Mouse (Mus musculus) heart, embryonic 14.5 days (tissue): ENCODE measurements around the gene Micall2. TPM values are rescaled to one million over a fixed set of nuclear protein-coding genes. Genes with fewer than 3 reads are reported as not detected.

Experiments used
- ATAC-seq: fragments of 200-750 bp; cut with Nextera tagmentation; 2 replicates; pipeline ENCODE4 v1.8.0; 2017; ENCODE audit warnings: low read depth, moderate TSS enrichment; ENCODE audit not compliant: insufficient number of reproducible peaks, insufficient read depth, low FRiP score
- H3K27ac ChIP-seq, 2 experiments: fragments of 200-500 bp in 1 of 2; fragments of 300-500 bp in 1 of 2; sonication (generic) in 1 of 2; replicated peaks in 1 of 2; 2 replicates each; pipeline ENCODE4 v1.5.1; 2012 to 2014; ENCODE audit warnings: low read depth in 2 of 2, low read length in 2 of 2, control low read depth in 1 of 2, mild to moderate bottlenecking in 1 of 2, mixed read lengths in 1 of 2; ENCODE audit not compliant: control insufficient read depth in 1 of 2, insufficient read depth in 1 of 2
- H3K27me3 ChIP-seq: fragments of 300-500 bp; sonication (generic); 2 replicates; pipeline ENCODE4 v1.6.1; 2014; ENCODE audit warnings: mild to moderate bottlenecking, low read length, control low read depth; ENCODE audit not compliant: control insufficient read depth, insufficient read depth
- H3K36me3 ChIP-seq: fragments of 300-500 bp; sonication (generic); 2 replicates; pipeline ENCODE4 v1.6.1; 2014; ENCODE audit warnings: mild to moderate bottlenecking, control low read depth, low read length, mixed read lengths; ENCODE audit not compliant: control insufficient read depth, insufficient read depth
- H3K4me1 ChIP-seq, 2 experiments: fragments of 200-500 bp in 1 of 2; fragments of 300-500 bp in 1 of 2; sonication (generic) in 1 of 2; 2 replicates each; pipeline ENCODE4 v1.6.1; 2012 to 2014; ENCODE audit warnings: low read length in 2 of 2, control low read depth in 1 of 2, mixed read lengths in 1 of 2; ENCODE audit not compliant: control insufficient read depth in 2 of 2, insufficient read depth in 2 of 2
- H3K4me2 ChIP-seq: fragments of 300-500 bp; sonication (generic); 2 replicates; pipeline ENCODE4 v1.6.1; 2014; ENCODE audit warnings: mild to moderate bottlenecking, low read length
- H3K4me3 ChIP-seq, 2 experiments: fragments of 200-500 bp in 1 of 2; fragments of 300-500 bp in 1 of 2; sonication (generic) in 1 of 2; 2 replicates each; pipeline ENCODE4 v1.5.1; 2012 to 2014; ENCODE audit warnings: low read length in 2 of 2, mild to moderate bottlenecking in 2 of 2, control low read depth in 1 of 2, low read depth in 1 of 2, moderate library complexity in 1 of 2; ENCODE audit not compliant: control insufficient read depth in 1 of 2, insufficient read depth in 1 of 2
- H3K9ac ChIP-seq: fragments of 300-500 bp; sonication (generic); 2 replicates; pipeline ENCODE4 v1.6.1; 2014; ENCODE audit warnings: mild to moderate bottlenecking, low read length
- H3K9me3 ChIP-seq: fragments of 300-500 bp; sonication (generic); 2 replicates; pipeline ENCODE4 v1.6.1; 2016; ENCODE audit warnings: low read length, control low read depth; ENCODE audit not compliant: control insufficient read depth
- WGBS: fragments of 180-500 bp; shearing (Covaris S2); extraction: QIAGEN DNeasy Blood & Tissue Kit; methylation state at CpG from one replicate; pipeline ENCODE4 v1.1.7; 2014; 5-methylcytosine and 5-hydroxymethylcytosine counted together
- polyA plus RNA-seq: library from polyadenylated mRNA; unstranded; fragments of >200 nt; fragmentation: Nextera tagmentation; extraction: Ambion mirVana; gene quantifications from 2 replicates; pipeline ENCODE4 v1.2.1, GENCODE M21; 2014

Micall2 gene
- 0.96 and 1.3 TPM in 2 replicates for polyA plus RNA-seq

- H3K9me3 ChIP-seq: no peaks in the 10 kb centered on the region
- no peak within 1 kb of the TSS for H3K27ac ChIP-seq
- H3K4me1 ChIP-seq: peaks cover 20 to 21% of the 10 kb centered on the region in 2 experiments
- peak within 1 kb of the TSS; percentile 44; the same call in 1 of the 2 replicates for H3K9ac ChIP-seq
- WGBS: 5% methylated on average over 50 of the region's 50 CpGs
- peak within 1 kb of the TSS; percentile 43 for H3K4me3 ChIP-seq
- peak within 1 kb of the TSS; percentile 82 for H3K4me2 ChIP-seq
- no peaks in the 10 kb centered on the region for H3K36me3 ChIP-seq
- no peaks in the 10 kb centered on the region for H3K27me3 ChIP-seq
- ATAC-seq: peak; percentile 91
These were observed at the start of gene Micall2 for GRCm38 (mm10) chr5:139735677-139736503. TSS of gene Micall2 (minus strand) at chr5:139736336.

- Histone ChIP-seq H3K4me3 (no peak overlapping the region), H3K27ac (no peak overlapping the region), H3K9ac (no peak overlapping the region), H3K27me3 (no peaks in the 10 kb centered on the region), H3K4me2 (no peak overlapping the region), H3K36me3 (no peaks in the 10 kb centered on the region), H3K4me1 (no peaks in the 10 kb centered on the region), H3K9me3 (no peaks in the 10 kb centered on the region)
- ATAC-seq: no peak
- WGBS: 68% methylated on average over 8 of the region's 8 CpGs
These were observed 45.3 kb upstream of the Micall2 start for GRCm38 (mm10) chr5:139781406-139781805.

DNA sequence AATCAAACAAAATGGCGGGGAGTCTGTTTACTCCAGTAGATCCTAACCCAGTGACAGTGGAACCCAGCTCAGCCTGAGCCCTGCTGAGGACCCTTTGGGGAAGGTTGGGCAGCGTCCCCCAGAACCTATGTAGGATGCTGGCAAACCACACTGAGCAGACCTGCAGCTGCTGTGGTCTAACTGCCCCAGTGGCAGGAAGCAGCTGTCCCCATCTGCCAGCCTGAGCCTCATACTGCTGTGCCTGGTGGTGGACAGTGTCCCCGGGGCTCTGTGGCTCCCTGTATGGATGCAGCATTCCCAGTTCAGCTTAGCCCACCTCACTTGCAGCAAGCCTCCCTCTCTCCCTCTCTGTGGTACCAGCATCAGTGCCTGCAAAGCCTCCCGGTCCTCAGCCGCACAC is 40.8 kb upstream of the Micall2 start:
- Histone ChIP-seq H3K27me3 (no peaks in the 10 kb centered on the region), H3K9me3 (no peaks in the 10 kb centered on the region), H3K4me3 (no peak overlapping the region), H3K36me3 (peaks cover 17% of the 10 kb centered on the region), H3K4me2 (no peak overlapping the region), H3K4me1 (peaks cover 0 to 9% of the 10 kb centered on the region in 2 experiments; a peak in 2 of 4 replicates), H3K27ac (no peak overlapping the region), H3K9ac (no peak overlapping the region)
- no peak for ATAC-seq
- WGBS: 65% methylated on average over 5 of the region's 5 CpGs

GRCm38 (mm10) chr5:139775216-139775926 is 39.2 kb upstream of the Micall2 start, which contains the start of gene Ints1:
TSS of gene Ints1 (minus strand) at chr5:139775674.
- H3K9ac ChIP-seq: peak within 1 kb of the TSS; percentile 90
- ATAC-seq: peak; percentile 67
- no peak within 1 kb of the TSS for H3K27ac ChIP-seq
- no peaks in the 10 kb centered on the region for H3K9me3 ChIP-seq
- WGBS: under 1% methylated on average over 55 of the region's 55 CpGs
- H3K4me2 ChIP-seq: peak within 1 kb of the TSS; percentile 93
- H3K4me3 ChIP-seq: peak within 1 kb of the TSS; percentile 95 to 97
- peaks cover 0 to 9% of the 10 kb centered on the region in 2 experiments; a peak in 2 of 4 replicates for H3K4me1 ChIP-seq
- H3K36me3 ChIP-seq: peaks cover 33% of the 10 kb centered on the region
- H3K27me3 ChIP-seq: no peaks in the 10 kb centered on the region

DNA sequence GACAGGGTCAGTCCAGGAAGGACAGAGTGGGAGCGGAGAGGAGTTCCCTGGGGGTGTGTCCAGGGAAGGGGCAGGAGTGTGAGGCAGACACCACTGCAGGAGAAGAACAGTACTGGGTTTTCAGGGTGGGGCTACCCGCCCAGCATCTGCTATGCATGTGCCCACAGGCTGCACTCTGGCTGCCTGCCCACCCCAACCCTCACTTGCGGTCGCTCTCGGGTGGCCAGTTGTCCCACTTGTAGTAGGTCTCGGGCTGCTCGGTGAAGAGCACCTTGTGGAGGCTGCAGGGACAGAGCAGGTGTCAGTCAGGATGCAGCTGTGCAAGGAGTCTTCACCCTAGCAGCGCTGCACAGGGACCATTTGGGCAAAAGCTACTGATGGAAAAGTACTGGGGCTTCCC is 32.1 kb upstream of the Micall2 start:
- ATAC-seq: no peak
- H3K9ac ChIP-seq: no peak overlapping the region
- peaks cover 97% of the 10 kb centered on the region for H3K36me3 ChIP-seq
- no peaks in the 10 kb centered on the region for H3K4me1 ChIP-seq
- no peak overlapping the region for H3K27ac ChIP-seq
- no peak overlapping the region for H3K4me3 ChIP-seq
- no peaks in the 10 kb centered on the region for H3K9me3 ChIP-seq
- H3K4me2 ChIP-seq: no peak overlapping the region
- WGBS: 92% methylated on average over 8 of the region's 8 CpGs
- H3K27me3 ChIP-seq: no peaks in the 10 kb centered on the region

DNA sequence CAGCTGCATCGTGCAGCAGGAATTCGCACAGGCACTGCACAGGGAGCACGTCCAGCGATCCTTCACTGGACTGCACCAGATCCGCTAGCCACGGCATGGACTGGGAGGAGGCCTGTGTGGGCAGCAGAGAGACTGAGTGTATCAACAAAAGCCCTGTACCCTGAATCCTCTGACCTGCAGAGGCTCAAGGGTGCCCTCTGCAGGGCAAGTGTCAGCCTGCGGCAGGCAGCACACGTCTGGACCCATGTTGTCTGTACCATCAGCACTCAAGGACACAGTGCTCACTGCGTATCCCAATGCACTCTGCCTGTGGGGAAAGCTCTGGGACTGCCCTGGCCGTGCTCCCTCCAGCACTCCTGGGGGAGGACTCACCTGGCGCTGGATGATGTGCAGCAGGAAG is 28.2 kb upstream of the Micall2 start:
- no peak overlapping the region for H3K27ac ChIP-seq
- H3K4me3 ChIP-seq: no peak overlapping the region
- peaks cover 100% of the 10 kb centered on the region for H3K36me3 ChIP-seq
- no peak overlapping the region for H3K4me2 ChIP-seq
- H3K27me3 ChIP-seq: no peaks in the 10 kb centered on the region
- WGBS: 77% methylated on average over 11 of the region's 11 CpGs
- H3K4me1 ChIP-seq: no peaks in the 10 kb centered on the region
- H3K9ac ChIP-seq: no peak overlapping the region
- no peak; the same call in 1 of the 2 replicates for ATAC-seq
- H3K9me3 ChIP-seq: no peaks in the 10 kb centered on the region

GRCm38 (mm10) chr5:139758096-139758495 is 22.0 kb upstream of the Micall2 start:
- H3K27ac ChIP-seq: no peak overlapping the region
- no peak for ATAC-seq
- WGBS: 83% methylated on average over 16 of the region's 16 CpGs
- H3K4me1 ChIP-seq: no peaks in the 10 kb centered on the region
- H3K4me2 ChIP-seq: no peak overlapping the region
- no peaks in the 10 kb centered on the region for H3K9me3 ChIP-seq
- H3K27me3 ChIP-seq: no peaks in the 10 kb centered on the region
- no peak overlapping the region for H3K9ac ChIP-seq
- peaks cover 97% of the 10 kb centered on the region for H3K36me3 ChIP-seq
- H3K4me3 ChIP-seq: no peak overlapping the region
